Mouse (Mus musculus) lung, postnatal 14 days (tissue): Measurements from ENCODE around the gene Arhgap17.

Experiments used
- DNase-seq: peaks from one replicate; pipeline ENCODE4 v3.0.0; 2021

Gene Arhgap17

DNA sequence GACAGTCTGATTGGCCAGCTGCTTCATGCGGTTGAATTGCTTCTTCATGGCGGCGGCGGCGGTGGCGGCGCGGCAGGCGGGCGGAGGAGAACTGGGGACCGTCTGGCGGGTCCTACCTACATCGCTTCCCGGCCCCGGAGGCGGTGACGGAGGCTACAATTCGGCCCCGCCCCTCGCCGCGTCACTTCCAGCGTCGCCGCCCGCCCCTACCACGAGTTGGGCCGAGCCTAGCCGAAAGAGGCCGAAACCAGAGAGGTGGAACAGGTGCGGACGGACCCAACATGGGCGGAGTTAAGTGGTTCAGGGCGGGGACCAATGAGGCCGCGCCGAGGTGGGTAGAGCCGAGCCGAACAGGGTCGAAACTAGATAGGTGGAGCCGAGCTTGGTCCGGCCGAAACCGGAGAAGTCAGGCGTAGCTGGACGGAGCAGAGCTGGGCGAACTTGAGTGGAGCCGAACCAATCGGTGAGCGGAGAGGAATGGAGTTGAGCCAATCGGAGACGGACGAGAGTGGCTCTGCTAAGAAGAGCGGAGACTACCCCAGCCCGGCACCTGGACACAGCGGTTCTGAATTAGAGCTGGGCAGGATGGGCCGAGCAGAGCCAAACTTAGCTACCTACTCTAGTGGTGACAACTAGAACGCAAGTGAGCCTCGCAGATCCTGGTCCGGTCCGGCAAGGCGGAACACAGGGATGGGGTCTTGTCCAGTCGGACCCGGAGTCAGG, at the start of gene Arhgap17, which contains the start of gene Lcmt1:
TSS of gene Arhgap17 (minus strand) at position 157 of the 723 bp plus-strand sequence.
TSS of gene Lcmt1 (plus strand) at position 26 of the 723 bp plus-strand sequence.
- peak; percentile 97 for DNase-seq

DNA sequence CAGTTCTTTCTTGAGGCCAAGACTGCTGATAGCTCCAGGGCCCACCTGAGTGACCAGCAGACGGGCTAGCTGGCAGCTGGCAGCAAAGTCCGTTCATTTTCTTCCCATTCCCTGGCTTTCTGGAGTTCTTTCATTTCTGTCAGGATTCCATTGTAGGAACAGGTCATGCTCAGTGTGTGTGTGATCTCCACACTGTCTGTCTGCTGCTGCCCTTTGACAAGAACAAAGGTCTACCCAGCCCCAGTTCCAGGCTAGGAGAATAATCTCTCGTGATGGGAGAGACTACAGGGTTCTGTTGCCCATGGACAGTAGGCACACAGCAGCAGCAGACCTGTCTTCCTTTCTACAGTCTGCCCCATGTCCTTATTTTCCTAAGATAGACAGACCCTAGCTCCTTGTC, 47.9 kb upstream of the Arhgap17 start:
- no peak for DNase-seq

DNA sequence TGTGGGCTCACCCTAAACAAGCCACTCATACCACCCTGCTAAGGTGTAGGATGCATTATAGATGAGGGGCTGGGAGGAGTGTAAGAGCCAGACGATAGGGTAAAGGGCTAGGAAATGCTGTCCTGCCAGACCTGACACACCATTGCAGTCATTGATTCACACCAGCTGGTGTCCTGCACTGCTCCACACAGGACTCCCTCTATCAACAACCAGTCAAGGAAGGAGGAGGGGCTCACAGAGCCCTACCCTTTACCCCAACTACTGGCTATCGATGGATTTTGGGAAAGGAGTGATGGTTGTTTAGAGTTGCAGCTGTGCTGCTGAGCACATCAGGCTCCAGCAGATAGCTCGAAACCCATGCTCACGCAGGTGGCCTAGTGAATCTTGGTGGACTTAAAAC, 47.1 kb upstream of the Arhgap17 start:
- no peak for DNase-seq

DNA sequence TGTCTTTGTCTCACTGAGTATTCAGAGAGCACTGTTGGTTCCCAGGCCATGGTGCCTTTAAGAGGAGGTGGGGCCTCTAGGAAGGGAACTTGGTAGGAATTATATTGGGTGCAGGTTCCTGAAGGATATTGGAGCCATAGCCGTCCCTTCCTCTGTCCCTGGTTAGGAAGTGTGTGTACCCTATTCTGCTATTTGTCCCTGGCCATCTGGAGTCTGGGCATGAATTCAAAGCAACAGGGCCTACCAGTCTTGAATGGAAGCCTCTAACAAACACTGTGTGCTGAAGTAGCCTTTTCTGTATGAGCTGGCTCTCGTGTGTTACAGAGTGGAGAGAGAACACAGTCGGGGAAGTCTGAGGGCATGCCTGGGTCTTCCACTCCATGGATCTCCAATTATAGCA, 42.4 kb upstream of the Arhgap17 start:
- no peak for DNase-seq

DNA sequence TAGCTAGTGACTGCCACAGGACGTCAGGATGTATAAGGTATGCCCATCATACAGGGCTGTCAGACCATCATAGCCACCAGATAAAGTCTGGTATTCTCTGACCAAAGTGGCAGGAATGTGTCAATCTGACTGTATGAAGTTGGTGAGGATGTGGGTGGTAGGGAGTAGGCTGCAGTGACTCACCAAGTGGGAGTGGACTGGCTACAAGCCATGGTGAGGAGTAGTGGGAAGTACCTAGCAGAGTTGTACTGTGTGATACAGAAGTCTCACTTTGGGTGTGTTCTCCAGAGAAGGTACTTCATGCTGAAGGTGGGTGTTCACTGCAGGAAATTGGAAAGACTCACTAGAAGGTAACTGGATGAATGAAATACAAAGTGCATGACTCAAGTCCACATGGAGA, 41.4 kb upstream of the Arhgap17 start:
- DNase-seq: peak; percentile 30

DNA sequence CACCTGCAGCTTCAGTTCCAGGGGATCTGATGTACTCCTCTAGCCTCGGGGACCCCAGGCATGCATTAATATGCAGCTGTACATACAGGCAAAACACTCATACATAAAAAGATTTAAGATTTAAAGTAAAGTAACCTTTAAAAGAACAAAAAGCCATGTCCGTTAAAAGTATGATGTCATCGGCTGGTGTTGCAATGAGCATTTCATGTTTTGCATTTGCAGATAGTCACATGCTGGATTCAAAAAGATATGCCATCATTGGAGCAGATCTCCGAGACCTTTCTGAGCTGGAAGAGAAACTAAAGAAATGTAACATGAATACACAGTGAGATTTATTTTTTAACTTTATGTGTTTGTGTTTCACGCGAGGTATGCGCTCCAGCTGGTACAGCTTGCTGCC, 40.8 kb upstream of the Arhgap17 start:
- no peak for DNase-seq

DNA sequence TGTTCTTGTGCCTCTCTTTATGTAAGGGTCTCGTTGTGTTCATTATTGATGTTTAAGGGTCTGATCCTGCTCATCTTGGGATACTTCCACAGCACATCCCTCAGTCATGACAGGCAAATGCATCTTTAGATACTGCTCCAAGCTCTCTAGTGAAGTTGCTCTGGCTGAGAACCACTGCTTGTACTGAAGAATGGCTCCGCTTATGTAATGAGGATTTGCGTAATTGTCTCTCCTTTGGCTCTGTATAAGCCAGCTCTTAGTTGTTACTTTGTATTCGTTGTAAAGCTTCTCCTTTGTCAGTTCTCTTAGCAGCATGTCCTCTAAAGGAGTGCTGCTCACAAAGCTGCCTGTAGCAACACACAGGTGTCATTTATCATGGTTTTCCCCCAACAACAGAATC, 37.3 kb upstream of the Arhgap17 start:
- DNase-seq: no peak

DNA sequence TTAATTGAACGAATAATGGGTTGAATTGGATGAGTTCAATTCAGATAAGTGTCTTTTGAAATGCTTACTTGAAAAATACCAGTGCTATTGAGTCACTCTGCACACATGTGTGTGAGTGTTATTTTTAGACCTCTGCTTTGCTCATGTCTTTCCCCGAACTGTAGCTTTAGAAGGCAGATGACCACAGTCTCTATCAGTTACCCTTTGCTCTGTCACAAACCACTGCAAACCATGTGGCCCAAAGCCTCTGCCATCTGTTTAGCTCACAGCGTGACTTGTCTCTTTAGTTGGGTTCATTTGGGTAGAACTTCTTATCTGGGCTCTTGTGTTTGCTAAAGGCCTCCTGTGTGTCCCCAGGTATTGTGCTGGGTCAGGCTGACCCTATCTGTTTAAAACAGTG, 35.9 kb upstream of the Arhgap17 start:
- DNase-seq: no peak

DNA sequence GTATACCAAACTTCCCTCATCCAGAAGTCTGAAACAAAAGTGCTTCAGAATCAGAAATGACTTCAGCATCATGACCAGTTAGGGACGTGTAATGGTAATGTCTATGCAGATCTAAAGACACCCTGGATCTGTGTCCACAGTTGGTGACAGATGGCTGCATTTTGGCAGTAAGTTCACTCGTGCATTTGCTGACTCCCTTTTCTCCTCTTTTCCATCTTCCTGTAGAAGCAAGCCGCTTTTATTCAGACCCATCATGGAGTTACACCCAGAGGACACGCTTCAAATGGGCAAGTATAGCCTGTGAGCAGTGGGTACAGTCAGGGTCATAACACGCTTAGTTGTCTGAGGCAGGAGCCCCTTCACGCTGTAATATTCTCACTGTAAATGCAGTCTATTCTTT, 34.5 kb upstream of the Arhgap17 start:
- DNase-seq: no peak

DNA sequence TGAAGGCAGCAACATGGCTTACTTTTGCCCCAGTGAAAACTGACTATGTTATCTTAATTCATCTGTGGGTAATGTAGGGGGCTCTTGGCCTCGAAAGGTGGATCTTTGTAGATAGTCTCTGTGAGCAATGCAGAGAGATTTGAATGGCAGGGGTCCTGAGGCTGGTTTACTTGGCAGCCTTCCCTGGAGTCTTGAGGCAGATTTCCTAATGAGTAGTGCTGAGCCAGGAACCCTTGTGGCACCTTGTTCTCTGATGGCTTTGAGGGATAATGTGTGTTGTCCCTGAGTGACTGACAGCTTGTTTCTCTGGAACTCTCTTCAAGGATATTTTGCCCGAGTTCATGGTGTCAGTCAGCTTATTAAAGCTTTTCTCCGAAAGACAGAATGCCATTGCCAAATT, 31.4 kb upstream of the Arhgap17 start:
- no peak for DNase-seq

DNA sequence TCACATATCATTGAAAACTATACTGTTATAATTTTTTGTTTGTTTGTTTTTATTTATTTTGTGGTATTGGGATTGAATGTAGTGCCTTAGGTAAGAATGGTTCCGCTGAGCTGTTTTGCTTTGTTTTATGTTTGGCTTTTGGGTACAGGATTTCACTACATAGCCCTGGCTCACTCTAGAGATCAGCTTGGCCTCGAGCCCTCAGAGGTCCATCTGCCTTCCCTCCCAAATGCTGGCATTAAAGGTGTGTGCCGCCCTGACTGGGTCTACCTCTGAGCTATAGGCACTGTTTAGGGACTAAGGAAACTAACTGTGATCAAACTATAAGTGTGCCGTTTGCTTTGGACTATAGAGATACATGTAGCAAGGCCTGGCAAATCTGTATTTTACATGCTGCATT, 29.6 kb upstream of the Arhgap17 start:
- no peak for DNase-seq

DNA sequence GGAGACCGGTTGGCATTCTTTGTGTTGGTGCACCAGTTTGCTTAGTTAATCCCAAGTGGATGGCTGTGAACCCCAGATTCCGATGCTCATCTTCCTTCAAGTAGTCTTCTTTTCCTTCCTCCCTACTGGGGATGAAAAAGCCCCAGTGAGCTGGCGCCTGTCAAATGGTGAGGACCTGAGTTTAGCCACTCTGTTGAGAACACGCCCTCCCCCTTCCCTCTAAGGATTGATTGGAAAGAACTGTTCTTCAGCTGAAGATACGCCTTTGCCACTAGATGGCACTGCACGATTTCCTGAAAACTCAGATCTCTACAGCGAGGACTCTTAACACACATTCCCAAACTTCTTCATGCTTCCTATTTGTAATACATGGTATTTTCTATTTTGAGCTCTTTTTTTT, 29.1 kb upstream of the Arhgap17 start:
- DNase-seq: peak; percentile 69

DNA sequence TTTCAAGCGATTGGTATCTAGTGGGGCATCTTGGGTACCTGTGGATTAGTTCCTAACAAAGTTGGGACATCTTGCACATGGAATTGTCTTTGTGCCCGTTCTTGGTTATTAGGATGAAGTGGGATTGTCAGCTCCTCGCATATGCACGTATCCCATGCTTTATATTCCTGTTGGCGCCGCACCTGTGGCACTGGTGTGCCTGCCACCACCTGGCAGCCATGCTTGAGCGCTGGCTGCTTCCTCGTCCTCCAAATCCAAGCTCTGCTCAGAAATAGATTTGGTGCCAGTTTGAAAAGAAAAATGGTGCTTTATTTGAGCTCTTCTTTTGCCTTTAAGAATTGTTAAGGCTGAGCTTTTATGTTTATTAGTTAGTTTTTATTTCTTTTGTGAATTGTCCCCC, 28.2 kb upstream of the Arhgap17 start:
- no peak for DNase-seq

DNA sequence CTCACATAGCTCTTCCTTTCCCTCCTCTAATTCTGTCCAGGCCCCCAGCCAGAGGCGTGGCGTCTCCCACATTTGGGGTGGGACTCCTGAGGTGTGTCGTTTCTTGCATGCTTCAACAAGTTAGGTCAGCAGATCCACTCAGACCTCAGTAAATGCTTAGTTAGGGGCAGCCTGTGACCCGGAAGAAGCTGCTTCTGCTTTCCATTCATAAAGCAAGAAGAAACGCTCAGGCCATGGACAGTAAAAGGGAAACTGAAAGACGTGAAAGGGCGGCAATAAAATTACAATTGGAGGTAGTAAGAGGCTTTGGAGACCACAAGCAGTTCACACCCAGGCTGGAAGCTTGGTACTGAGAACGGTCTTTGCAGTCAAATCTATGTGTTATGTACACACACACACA, 27.7 kb upstream of the Arhgap17 start:
- no peak for DNase-seq

DNA sequence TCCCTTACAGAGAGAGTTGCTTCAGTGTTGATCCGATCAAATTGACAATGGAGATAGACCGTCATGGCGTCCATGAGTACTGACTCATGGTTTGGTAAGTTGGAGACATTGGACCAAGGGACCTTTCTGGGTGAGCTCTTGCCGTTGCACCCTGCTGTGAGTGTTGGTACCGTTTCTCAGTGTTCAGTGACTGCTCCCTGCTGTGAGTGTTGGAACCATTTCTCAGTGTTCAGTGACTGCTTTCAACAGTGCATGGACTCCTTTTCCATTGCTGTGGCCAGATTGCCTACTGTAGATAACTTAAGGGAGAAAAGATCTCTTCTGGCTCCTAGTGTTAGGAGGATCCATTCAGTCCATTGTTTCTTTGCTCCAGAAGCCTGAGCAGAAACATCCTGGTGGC, 27.2 kb upstream of the Arhgap17 start:
- no peak for DNase-seq

DNA sequence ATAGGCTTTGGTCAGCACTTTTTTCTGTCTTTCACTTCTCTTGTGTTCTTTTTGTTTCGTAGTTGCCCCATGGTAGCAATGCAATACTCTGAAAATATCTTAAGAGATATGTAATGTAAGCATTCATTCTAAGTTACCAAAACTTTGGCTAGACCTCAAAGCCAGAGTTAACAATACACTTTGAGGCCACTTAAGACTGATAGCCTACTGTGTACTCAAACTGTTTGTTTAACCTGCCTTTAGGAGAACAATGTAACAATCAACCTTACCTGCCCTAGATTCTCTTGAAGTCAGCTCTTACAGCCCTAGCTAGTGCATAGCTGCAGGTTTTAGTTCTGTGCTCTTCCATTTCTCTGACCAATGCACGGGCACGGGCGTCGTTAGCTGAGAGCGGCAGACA, 24.6 kb upstream of the Arhgap17 start:
- DNase-seq: no peak

DNA sequence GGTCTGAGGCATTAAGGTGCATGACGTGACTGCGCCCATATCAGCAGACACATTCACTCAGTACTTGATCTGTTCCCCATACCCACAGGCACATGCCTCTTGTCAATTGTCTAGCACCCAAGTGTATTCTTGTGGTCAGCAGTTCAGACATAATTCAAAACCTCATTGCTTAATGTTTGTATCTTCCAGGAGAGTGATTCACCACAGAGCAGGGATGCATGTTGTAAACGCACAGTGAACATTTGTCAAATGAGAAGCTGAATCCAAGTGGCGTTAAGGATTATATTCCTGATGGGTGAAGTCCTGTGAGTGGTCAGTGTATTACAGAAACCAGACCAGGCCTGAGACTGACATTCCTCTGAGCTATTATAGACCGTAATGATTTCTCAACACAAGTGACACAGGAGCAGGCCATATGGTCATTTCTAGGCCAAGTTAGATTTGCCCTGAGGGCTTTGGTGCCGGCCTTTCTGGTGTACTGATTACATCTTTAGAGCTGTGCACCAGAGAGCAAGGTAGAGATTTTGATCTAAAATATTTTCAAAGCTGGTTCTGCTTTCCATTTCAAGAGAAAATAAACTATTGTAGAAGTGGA, 20.1 kb upstream of the Arhgap17 start:
- DNase-seq: no peak

DNA sequence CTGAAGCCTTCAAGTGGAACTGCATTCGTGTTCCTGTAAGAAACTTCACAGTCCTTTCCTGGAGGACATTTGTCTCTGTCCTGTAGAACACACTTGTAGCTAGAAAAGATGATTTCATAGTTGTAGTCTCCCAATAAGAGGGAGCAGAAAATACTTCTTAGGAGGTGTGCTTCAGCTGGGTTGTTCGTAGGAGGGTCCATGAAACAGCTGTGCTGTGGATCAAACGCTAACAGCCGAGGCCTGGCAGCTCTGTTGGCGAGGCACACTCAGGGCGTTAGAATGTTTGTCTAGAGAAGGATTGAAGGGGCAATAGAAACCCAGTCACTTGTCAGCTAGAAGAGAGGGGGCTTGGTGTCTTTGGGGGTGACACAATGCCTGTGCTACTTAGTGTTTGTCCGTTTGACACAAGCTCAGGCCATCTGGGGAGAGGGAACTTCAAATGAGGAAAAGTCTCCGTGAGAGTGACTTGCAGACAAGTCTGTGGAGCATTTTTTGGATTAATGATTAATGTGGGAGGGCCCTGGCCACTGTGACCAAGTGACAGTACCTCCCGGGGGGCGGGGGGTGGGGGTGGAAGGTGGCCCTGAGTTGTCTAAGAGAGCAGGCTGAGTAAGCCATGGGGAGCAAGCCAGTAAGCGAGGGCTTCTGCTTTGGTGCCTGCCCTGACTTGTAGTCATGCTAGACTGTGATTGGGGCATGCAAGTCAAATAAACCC, 16.1 kb upstream of the Arhgap17 start:
- DNase-seq: peak; percentile 11

DNA sequence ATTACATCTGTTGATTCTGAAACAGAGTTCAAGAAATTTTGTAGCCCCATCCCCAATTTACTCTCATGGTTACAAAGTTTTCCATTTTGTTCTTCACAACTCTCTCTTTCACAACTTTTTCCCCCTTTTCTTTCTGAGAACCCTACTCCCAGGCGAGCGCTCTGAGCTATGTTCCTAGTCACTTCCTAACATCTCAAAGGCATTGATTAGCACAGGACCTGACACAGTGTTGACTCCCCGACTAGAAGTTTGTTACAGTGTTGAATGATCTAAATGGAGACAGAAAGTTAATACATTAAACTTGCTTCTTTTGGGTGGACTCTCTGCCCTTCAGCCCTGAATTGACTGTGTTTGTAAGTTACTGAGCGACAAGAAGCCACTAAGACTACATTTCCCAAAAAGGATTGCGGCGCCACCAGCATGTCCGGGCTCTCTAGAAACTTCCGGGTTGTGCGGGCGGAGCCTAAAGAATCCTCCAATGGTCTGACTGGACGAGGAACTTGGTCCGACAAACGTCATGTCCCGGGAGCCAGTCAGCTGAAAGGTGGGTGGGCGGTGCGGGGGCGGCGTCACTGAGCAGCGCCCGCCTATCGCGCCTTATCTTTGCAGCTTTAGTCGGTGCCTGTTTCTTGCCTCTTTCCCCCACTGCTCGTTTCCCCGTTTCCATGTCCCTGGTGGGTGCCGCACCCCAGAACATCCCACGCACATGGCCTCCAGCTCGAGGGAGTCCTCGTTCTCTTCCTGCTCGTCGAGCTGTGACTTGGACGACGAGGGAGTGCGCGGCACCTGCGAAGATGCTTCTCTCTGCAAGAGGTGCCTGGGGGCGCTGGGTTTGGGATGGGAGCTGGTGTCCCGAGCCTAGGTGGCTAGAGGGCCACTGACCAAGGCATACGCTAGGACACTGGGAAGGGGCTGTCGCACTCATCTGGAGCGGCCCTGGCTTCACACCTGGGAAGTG, 8.0 kb upstream of the Arhgap17 start:
- peak; percentile 93 for DNase-seq

DNA sequence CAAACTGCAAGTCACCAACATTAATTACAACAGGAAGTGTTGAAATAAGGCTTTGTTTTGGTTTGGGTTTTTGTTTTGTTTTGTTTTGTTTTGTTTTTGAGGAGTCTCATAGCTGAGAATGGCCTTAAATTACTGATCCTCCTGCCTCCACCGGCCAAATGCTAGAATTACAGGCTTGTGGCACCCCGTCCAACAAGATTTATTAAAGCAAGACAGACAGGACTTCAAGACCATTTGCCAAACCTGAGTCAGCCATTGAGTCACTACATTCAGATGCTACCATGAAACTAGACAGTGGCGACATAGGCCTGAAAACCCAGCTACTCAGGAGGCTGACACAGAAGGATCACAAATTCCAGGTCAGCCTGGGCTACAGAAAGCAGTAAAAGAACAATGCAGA, 1.8 kb upstream of the Arhgap17 start:
- peak; percentile 13 for DNase-seq

DNA sequence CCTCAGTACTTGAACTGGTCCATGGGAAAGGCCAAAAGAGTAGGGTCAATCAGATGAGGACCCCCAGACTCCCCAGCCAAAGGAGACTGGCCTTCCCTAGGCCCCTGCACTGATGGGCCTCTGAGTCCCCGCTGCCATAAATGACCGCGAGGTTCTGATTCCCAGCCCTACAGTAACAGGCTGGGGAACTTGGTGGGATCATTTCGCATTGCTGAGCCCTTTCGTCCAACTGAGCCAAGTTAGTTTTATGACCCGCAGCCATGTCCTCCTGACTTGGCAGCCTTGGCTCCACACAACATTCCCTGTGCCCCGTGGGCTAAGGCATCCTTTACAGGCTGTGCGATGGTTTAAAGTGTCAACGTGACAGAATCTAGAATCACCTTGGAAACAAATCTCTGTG, 985 bp upstream of the Arhgap17 start:
- DNase-seq: no peak

DNA sequence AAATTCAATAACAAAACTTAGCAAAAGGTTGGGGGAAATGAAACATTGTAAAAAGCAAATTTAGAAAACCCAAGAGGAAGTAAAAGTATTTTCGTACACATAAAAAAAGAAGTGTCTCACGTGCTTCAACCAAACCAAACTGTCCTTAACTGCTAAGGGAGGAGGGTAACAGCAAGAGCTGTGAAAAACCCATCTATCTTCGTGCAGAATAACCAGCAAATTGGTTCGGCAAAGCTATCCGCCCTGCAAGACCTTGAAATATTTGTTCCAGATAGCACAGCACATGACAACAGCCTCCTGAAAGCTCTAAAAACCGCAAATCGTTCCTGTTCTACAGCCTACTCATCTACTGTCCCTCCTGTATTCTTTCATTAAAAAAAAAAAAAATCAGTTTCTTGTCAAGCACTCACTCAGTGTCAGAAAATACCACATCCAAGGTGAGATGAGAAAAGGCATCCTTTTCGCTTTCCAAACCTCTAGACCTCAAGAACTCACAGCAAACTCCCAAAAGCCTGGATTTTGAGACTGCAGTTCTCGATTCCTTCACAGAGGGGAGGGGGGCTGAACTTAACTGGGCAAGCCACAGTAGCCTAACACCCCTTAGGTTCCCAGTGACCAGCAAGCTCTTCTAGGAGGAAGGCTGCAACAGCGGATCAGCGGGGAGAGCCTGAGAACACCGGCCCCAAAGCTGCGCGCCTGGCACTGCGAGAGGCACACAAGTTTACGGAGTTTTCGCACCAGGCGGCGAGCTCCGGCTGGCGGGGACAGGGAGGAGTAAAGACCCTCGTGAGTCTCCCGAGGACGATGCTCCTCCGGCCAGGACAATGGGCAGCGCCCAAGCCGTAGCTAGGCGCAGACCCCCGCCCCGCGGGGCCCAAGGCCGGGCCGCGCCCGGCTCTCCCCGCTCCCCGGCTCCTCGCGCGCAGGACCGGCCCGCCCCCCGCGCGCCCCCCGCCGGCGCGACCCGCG, 653 bp downstream of the Arhgap17 start:
- peak; percentile 50 for DNase-seq
